Mouse (Mus musculus) lung, embryonic 16.5 days (tissue): ENCODE measurements around the gene Insl3. TPM values are rescaled to one million over a fixed set of nuclear protein-coding genes. Genes with fewer than 3 reads are reported as not detected.

Experiments used
- ATAC-seq: fragments of 200-750 bp; cut with Nextera tagmentation; 2 replicates; pipeline ENCODE4 v1.8.0; 2017; ENCODE audit warnings: low read depth, mild to moderate bottlenecking, moderate library complexity
- H3K27ac ChIP-seq: fragments of 300-500 bp; sonication (generic); 2 replicates; pipeline ENCODE4 v1.5.1; 2014; ENCODE audit warnings: mild to moderate bottlenecking, control low read depth, low read length
- H3K27me3 ChIP-seq: fragments of 300-500 bp; sonication (generic); 2 replicates; pipeline ENCODE4 v1.6.1; 2014; ENCODE audit warnings: low read depth, low read length, mixed read lengths; ENCODE audit not compliant: control insufficient read depth, insufficient read depth
- H3K36me3 ChIP-seq: fragments of 300-500 bp; sonication (generic); 2 replicates; pipeline ENCODE4 v1.6.1; 2014; ENCODE audit warnings: low read length; ENCODE audit not compliant: control insufficient read depth, insufficient read depth
- H3K4me1 ChIP-seq: fragments of 300-500 bp; sonication (generic); replicated peaks from 2 replicates; pipeline ENCODE4 v1.6.1; 2014; ENCODE audit warnings: low read length, mixed read lengths; ENCODE audit not compliant: control insufficient read depth, insufficient read depth
- H3K4me2 ChIP-seq: fragments of 300-500 bp; sonication (generic); 2 replicates; pipeline ENCODE4 v1.6.1; 2014; ENCODE audit warnings: low read depth, low read length, control low read depth
- H3K4me3 ChIP-seq: fragments of 300-500 bp; sonication (generic); 2 replicates; pipeline ENCODE4 v1.5.1; 2014; ENCODE audit warnings: mild to moderate bottlenecking, low read length, control low read depth
- H3K9ac ChIP-seq: fragments of 300-500 bp; sonication (generic); 2 replicates; pipeline ENCODE4 v1.6.1; 2014; ENCODE audit warnings: low read length, control low read depth
- H3K9me3 ChIP-seq: fragments of 300-500 bp; sonication (generic); 2 replicates; pipeline ENCODE4 v1.6.1; 2016; ENCODE audit warnings: low read length; ENCODE audit not compliant: control insufficient read depth
- WGBS: fragments of 180-500 bp; shearing (Covaris S2); extraction: QIAGEN DNeasy Blood & Tissue Kit; methylation state at CpG from one replicate; pipeline ENCODE4 v1.1.7; 2014; 5-methylcytosine and 5-hydroxymethylcytosine counted together
- polyA plus RNA-seq: library from polyadenylated mRNA; unstranded; fragments of >200 nt; fragmentation: Nextera tagmentation; extraction: Ambion mirVana; gene quantifications from 2 replicates; pipeline ENCODE4 v1.2.1, GENCODE M21; 2015

Gene Insl3
- polyA plus RNA-seq = 1.4 and 1.5 TPM in 2 replicates

DNA sequence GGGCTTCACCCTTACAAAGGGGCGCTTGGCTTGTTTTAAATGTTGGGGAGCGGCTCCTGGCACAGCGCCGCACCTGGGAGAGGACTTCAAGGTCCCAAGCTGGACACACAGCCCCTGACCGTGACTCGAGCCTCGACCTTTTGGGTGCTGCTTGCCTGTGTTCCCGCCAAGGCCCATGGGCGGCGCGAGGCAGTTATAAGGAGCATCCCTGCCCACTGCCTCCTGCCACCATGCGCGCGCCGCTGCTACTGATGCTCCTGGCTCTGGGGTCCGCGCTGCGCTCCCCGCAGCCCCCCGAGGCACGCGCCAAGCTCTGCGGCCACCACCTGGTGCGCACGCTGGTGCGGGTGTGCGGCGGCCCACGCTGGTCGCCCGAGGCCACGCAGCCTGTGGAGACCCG, at the start of gene Insl3:
Gene Insl3 (plus strand): TSS at position 187 of the 400 bp plus-strand sequence.
- H3K4me1 ChIP-seq = peaks cover 19% of the 10 kb centered on the region

DNA sequence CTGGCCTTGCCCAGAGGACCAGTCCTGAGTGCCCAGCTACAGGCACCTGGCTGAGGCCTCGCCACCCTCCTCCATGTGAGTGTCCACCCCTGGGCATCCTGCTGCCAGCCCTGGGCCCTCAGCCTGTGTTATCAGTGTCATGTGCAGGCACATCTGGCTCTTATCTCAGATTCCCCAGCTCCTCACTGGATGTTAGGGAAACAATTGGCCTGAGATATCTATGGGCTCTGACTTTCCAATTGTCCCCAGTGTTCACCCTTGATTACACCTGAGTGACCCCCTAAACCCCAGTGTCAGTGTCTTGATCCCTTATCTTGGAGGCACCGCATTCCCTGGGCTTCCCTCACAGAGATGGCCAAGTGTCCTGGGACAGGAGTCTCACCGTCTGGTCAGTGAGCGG, 49.7 kb upstream of the Insl3 start:
- Histone ChIP-seq H3K27me3 (no peaks in the 10 kb centered on the region), H3K9ac (no peak overlapping the region), H3K27ac (no peak overlapping the region), H3K9me3 (no peaks in the 10 kb centered on the region), H3K36me3 (no peaks in the 10 kb centered on the region), H3K4me1 (no peaks in the 10 kb centered on the region), H3K4me3 (no peak overlapping the region), H3K4me2 (no peak overlapping the region)
- WGBS = 79% methylated on average over 4 of the region's 4 CpGs
- ATAC-seq = no peak

More for the DNA sequence above, at the start of gene Insl3:
- H3K4me2 ChIP-seq = no peak within 1 kb of the TSS
- peaks cover 100% of the 10 kb centered on the region for H3K27me3 ChIP-seq
- no peak within 1 kb of the TSS for H3K4me3 ChIP-seq
- H3K9me3 ChIP-seq = no peaks in the 10 kb centered on the region; the same call in 1 of the 2 replicates
- no peak within 1 kb of the TSS for H3K27ac ChIP-seq
- WGBS = 13% methylated on average over 31 of the region's 33 CpGs
- no peak within 1 kb of the TSS for H3K9ac ChIP-seq
- H3K36me3 ChIP-seq = no peaks in the 10 kb centered on the region
- ATAC-seq = no peak

DNA sequence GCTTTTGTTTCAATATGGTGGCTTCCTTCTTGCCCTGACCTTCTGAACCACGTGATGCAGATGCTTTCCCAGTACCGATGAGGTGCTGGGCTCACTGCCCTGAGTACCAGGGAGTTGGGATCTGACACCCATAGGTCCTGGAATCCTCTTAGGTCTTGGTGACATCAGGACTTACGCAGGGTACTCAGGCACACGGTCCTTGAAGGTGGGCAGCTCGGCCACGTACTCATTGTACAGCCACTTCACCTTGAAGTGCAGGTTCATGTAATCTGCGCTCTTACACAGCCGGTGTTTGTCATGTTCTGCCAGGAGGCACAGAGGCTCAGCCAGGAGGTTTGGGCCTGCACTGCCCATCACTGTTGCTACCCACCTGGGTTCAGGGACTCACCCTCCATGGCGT, 43.5 kb upstream of the Insl3 start:
- Histone ChIP-seq H3K9me3 (no peaks in the 10 kb centered on the region), H3K36me3 (no peaks in the 10 kb centered on the region), H3K9ac (no peak overlapping the region), H3K4me1 (no peaks in the 10 kb centered on the region), H3K4me2 (no peak overlapping the region), H3K4me3 (no peak overlapping the region), H3K27ac (no peak overlapping the region), H3K27me3 (no peaks in the 10 kb centered on the region)
- peak; percentile 85 for ATAC-seq
- WGBS = 61% methylated on average over 9 of the region's 9 CpGs

DNA sequence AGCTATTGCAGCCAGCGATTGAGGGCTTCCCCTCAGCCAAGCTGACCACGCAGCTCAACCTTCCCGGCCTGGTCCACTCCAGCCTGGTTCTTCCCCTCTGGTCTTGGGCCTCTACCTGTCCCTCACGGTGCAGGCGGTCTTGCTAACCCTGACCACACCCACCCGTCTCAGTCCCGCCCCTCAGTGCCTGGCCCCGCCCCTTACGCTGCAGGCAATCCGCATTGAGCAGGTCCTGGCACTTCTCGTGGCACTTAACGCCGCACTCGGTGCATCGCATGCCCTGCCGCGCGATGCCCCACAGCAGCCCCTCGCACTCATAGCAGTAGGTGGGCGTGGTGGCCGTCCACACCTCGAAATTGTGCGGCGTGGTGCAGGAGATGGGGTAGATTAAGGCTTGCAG, 34.4 kb upstream of the Insl3 start:
- Histone ChIP-seq H3K9me3 (no peaks in the 10 kb centered on the region), H3K9ac (no peak overlapping the region), H3K4me2 (peak overlapping the region; percentile 43), H3K36me3 (no peaks in the 10 kb centered on the region), H3K4me1 (peaks cover 6% of the 10 kb centered on the region), H3K4me3 (peak overlapping the region; percentile 15; the same call in 1 of the 2 replicates), H3K27ac (no peak overlapping the region), H3K27me3 (peaks cover 30% of the 10 kb centered on the region)
- ATAC-seq = peak; percentile 68
- WGBS = 2% methylated on average over 24 of the region's 24 CpGs

DNA sequence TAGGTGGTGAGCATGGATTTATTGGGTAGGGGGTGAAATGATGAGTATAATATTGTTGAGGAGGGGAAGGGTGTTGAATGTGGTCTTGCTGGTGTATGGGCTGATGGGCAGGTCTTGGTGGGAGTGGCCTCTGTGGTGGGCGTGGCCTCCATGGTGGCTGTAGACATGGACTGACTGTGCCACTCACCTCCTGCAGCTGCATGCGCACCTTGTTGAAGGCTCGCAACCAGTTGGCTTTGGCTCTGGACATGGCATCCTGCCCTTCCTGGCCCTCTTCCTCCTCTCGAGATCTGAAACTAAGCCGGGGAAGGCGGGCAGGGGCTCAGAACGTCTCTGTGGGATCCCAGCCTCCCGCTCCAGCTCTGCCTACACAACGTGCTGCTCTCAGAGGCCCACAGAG, 31.2 kb upstream of the Insl3 start:
- H3K4me2 ChIP-seq = no peak overlapping the region
- H3K27me3 ChIP-seq = peaks cover 41% of the 10 kb centered on the region

DNA sequence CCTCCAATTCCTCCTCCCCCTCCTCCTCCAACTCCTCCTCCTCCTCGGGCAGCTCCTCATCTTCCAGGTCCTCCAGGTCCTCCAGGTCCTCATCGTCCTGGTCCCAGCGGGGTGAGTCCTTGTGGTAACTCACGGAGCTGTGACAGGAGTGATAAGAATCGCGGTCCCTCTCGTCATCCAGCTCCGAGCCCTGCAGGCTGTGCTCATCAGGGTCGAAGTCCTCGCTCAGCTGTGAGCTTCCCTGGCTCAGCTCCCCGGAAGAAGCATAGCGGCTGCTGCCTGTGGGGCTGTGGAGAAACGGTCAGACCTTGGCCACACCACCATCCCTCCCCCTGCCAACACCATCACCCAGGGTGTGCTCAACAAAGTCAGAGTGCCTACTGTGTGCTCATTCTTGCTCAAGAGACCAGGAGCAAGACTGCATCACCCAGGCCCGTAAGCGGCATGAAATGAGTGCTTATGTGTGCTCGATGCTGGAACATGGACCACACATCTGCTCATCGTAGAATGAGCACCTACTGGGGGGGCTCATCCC, 30.4 kb upstream of the Insl3 start:
- H3K4me3 ChIP-seq = no peak overlapping the region
- H3K27me3 ChIP-seq = peaks cover 41% of the 10 kb centered on the region
- no peak overlapping the region for H3K4me2 ChIP-seq
- no peak overlapping the region for H3K9ac ChIP-seq
- 21% methylated on average over 17 of the region's 17 CpGs for WGBS
- no peaks in the 10 kb centered on the region for H3K36me3 ChIP-seq
- peaks cover 9% of the 10 kb centered on the region for H3K4me1 ChIP-seq
- no peak for ATAC-seq
- H3K9me3 ChIP-seq = no peaks in the 10 kb centered on the region
- H3K27ac ChIP-seq = no peak overlapping the region

More for the DNA sequence above, 31.2 kb upstream of the Insl3 start:
- no peak overlapping the region for H3K27ac ChIP-seq
- H3K36me3 ChIP-seq = no peaks in the 10 kb centered on the region
- H3K9me3 ChIP-seq = no peaks in the 10 kb centered on the region
- H3K9ac ChIP-seq = no peak overlapping the region
- WGBS = 27% methylated on average over 9 of the region's 9 CpGs
- peaks cover 9% of the 10 kb centered on the region for H3K4me1 ChIP-seq
- H3K4me3 ChIP-seq = no peak overlapping the region
- no peak for ATAC-seq

DNA sequence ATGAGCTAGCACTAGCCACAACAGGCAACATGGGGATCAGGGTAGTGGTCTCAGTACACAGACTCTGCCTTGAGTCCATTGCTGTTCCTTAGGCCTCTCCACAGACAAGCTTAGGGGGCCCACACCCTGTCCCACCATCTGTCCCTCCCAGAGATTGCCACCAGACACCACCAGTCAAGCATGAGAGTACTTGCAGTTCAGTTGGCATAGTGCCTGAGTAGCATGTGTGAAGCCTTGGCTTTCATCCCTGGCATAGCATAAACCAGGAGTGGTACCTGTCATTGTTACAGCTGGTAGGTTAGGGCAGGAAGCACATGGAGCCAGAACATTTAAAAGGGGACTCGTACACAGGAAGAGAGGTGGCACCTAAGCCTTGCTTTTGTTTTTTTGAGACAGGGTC, 29.3 kb upstream of the Insl3 start:
- Histone ChIP-seq H3K27ac (no peak overlapping the region), H3K4me2 (no peak overlapping the region), H3K9me3 (no peaks in the 10 kb centered on the region), H3K36me3 (no peaks in the 10 kb centered on the region), H3K4me3 (no peak overlapping the region), H3K4me1 (peaks cover 5% of the 10 kb centered on the region), H3K27me3 (peaks cover 41% of the 10 kb centered on the region), H3K9ac (no peak overlapping the region)
- 52% methylated on average over 1 of the region's 1 CpGs for WGBS
- no peak for ATAC-seq

DNA sequence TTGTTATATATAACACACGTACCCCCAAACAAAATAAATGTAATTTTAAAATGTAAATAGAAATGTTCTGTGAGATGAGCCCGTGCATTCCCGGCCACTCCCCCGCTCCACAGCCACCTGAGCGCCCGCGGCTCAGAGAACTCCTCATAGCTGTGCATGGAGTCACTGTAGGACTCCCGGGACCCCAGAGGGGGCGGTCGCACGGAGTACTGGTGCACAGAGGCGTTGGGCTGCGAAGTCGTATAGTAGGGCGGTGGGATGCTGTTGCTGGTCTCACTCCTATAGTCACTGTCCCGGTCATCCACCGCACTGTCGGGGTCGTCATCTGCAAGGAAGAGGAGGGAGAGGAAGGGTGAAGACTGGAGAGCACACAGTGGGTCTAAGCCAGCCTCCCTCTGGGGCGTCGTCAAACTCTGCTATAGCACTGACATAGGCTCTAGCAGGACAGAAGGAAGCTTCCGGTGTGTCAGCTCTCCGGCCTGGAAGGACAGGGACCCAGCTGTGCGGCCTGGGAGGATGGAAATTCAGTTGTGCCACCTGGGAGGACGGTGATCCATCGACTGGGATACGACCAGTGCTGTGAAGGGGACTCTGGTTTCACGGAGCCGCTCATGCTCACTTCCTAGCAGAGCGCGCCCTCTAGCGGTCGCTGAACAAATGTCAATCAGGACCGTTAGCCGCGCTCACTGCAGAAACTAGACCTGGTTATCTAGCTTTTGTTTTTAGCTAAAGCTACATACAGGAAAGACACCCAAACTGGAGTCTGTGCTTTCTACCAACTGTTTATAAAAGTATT, 28.5 kb upstream of the Insl3 start:
- no peaks in the 10 kb centered on the region for H3K36me3 ChIP-seq
- peaks cover 35% of the 10 kb centered on the region for H3K27me3 ChIP-seq
- peak; percentile 51 for ATAC-seq
- no peak overlapping the region for H3K4me2 ChIP-seq
- H3K9ac ChIP-seq = no peak overlapping the region
- 6% methylated on average over 36 of the region's 36 CpGs for WGBS
- no peak overlapping the region for H3K27ac ChIP-seq
- no peaks in the 10 kb centered on the region for H3K9me3 ChIP-seq
- no peak overlapping the region for H3K4me3 ChIP-seq
- peaks cover 8% of the 10 kb centered on the region for H3K4me1 ChIP-seq

DNA sequence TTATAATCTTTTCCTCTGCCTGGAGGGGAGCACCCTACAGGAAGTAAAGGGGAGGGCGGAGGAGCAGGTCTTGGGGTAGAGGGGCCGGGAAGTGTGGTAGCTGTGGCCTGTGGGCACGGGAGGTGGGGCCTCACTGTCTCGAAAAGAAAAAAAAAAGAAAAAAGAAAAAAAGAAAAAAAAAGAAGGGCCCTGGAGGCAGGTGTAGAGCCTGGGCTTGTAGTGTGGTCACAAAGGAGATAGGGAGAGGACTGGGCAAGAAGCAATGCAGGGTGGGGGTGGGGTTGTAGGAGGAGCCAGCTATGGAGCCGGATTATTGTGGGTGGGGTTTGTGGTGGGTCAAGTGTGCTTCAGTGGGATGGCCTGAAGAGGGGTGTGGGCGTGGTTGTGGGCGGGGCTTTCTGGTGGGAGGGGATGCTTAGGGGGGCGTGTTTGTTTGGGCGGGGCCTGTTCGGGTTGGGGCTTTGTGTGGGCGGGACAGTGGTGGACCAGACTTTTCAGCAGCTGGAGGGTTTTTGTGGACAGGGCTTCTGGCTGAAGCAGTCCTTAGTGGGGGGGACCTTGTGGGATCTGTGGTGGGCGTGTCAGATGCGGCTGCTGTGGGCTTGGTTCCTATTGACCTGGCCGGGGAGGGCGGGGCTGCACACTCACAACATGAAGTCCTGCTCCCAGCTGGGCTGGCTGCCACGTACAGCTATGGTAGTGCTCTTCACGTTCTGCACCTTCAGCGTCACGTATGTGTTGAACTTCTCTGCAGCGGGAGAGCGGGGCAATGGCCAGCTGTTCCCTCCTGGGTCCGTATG, 23.5 kb upstream of the Insl3 start:
- Histone ChIP-seq H3K4me3 (peak overlapping the region; percentile 26), H3K27ac (no peak overlapping the region), H3K4me1 (peaks cover 18% of the 10 kb centered on the region), H3K9me3 (no peaks in the 10 kb centered on the region), H3K36me3 (no peaks in the 10 kb centered on the region), H3K4me2 (peak overlapping the region; percentile 53), H3K9ac (peak overlapping the region; percentile 23; the same call in 1 of the 2 replicates), H3K27me3 (peaks cover 19% of the 10 kb centered on the region)
- 3% methylated on average over 21 of the region's 22 CpGs for WGBS
- ATAC-seq = peak; percentile 75
